Mouse (Mus musculus): ENCODE results near the gene Unc13b. TPM values are rescaled to one million over a fixed set of nuclear protein-coding genes. Genes with fewer than 3 reads are reported as not detected.

Gene Unc13b
- total RNA-seq (2021) = 10 to 100 TPM; 39.9 to 42.1 TPM

DNA sequence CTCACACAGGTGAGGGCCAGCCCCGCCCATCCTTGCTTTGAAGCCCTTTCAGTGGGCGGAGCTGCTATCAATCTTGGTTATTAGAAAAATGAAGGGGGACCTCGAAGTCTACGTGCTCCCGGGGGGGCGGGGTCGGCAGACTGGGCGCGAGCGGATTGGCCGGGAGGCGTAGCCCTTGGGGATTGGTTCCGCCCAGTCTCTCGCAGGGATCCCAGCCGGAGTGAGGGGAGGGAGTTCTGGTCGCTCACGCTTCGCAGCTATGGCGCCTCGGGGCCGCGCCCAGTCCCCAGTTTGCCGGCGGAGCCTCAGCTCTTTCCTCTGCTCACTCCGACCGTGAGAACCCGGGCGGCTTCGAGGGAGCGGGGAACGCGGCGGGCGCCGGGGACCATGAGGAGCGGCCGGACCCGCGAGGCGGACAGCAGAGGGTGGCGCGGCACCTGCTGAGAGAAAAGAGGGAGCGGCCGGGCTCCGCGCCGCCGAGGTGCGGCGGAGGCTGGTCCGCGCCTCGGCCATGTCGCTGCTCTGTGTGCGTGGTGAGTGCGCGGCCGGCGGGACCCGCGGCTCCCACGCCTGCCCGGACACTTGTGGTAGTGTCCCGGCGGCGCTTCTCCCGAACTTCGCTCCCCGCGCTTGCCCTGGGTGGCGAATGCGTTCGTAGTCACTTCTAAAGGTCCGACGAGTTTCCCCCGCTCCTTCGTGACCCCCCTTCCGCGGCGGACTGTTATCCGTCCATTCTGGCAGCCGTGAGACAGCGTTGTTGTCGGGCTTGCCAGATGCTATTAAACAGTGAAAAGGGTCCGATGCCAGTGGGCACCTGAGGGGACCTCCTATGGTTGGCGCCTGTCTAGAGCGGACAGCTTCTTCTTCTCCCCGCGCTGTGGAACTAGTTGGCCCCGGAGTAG lies at the start of gene Unc13b:
Unc13b (plus strand) TSS at position 201 of the 902 bp plus-strand sequence.
- DNase-seq = peak; percentile 95

DNA sequence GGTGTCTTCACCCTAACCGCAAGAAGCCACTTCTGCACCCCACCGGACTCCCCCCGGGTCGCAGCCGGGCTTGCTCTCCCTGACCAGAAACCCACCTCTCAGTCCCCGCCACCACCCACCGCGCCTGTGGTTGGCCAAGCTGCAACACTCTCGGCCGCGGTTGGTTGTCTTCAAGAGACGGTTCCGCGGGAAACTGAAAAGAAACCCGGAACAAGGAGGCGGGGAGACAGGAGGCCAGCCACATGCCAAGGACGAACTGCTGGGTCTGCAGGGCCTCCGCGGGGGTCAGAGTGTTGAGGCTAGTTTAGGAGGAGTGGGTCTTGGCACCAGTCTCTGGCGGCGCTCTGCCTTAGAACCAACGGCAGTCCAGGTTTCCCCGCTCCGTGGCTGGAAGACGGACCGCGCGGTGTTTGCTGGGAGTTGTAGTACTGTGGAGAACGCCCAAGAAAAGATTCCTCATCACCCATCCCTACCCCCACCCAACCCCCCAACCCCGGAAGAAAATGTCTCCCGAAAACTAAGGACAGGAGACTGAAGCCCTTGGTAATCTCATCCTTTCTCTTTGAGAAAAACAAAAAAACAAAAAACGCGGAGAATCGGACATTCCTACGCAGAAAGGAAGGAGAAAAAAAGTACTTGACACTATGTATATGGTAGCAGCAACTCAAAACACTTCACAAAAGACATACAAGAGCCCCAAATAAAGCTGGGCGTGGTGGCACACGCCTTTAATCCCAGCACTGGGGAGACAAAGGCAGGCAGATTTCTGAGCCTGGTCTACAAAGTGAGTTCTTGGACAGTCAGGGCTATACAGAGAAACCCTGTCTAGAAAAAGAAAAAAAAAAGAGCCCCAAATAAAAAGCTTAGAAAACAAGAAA lies 48.4 kb upstream of the Unc13b start, which contains the start of gene Fancg:
Fancg (minus strand) TSS at position 346 of the 878 bp plus-strand sequence.
- peak; percentile 85 for DNase-seq

DNA sequence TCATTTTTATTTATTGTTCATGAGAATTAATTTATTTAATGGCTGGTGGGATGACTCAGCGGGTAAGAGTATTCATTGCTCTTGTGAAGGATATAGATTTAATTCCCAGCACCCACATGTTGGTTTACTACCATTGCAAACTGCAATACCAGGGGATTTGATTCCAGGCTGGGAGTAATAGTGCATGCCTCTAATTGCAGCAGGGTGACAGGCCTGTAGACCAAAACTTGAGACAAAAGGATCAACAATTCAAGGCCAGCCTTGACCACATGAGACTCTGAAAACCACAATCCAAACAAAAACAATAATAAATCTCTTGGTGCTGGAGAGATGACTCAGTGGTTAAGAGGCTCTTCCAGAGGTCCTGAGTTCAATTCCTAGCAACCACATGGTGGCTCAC lies 46.7 kb upstream of the Unc13b start:
- DNase-seq = no peak

DNA sequence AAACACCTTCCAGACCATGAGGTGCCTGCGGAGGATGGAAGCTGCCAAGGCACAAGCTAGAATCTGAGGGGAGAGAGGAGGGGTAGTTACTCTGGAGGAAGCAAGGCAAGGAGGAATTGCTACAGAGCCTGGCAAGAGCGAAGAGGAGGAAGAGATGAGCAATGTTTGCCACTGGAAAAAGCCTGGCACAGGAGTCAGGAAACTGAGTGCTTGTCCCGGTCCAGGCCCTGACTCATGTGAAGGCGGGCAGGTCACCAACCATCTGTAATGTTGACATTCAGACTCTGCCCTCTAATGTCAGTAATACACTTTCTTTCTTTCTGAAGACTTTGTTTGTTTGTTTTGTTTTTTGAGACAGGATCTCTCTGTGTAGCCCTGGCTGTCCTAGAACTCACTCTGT lies 40.6 kb upstream of the Unc13b start:
- no peak for DNase-seq

DNA sequence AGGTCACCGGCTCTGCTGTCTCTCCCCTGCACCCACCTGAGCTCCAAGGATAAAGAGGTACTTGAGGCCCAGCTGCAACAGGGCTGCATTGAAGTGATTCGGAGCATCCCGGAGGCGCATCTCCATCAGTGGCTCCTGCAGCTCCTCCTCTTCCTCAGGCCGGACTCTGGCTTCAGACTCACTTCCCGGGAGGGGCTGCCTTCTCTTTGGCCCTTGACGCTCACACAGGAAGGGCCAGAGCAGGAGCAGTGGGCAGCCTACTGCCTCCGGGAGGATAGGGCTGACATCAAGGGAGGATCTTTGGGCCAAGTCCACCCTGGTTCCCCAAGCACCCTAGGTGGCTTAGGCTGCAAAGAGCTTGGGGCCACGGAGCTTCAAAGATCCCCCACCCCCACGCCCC lies 39.6 kb upstream of the Unc13b start:
- no peak for DNase-seq

DNA sequence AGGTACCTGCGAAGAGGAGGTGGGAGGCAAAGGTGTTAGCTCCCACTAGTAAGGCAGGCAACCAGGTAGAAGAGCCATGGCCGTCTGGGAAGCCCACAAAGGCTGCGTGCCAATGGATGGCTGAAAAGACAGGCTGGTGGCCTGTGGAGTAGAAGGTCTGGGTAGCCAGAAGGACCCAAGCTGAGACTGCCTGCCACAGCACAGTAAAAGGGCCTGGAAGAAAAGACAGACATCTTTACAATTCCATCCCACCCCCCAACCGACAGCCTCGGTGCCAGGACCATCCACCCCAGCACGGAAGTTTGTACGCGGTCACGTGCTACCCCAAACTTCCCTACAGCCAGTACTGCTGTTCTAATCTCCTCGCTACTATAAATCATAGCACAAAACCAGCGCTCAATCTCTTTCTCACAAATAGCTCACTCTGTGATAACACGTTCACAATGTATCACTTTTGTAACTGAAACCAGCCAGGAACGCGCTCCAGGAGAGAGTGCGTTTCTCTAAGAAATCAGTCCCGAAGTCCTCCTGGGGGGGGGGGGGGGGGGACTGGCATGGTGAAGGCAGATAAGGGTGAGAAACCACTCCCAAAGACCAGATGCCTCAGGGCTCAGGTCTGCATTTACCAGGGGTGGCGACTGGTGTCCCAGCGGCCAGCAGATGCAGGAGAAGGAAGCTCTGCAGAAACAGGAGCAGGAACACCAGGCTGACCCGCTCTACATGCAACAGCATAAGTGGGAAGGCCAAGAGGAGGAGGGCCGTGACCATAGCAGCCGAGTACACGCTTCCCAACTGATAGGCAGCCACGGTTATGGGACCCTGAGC lies 38.9 kb upstream of the Unc13b start:
- peak; percentile 41 for DNase-seq

DNA sequence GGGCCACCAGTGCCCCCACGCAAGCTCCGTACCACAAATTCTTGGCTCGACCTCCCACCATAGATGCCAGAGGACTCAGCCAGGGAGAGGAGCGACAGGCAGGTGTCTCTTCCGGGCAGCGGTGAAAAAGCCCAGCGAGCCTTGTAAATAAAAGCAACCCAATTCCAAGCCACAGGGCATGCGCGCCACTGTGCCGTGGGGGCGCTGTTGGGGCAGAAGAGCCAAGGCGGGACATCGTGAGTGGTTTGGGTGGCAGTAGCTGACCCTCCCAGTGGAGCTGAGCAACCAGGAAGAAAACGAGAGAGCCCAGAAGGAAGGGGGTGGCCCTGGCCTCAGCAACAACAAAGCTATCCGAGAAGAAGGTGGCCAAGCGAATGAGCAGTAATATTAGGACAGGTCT lies 37.9 kb upstream of the Unc13b start:
- no peak for DNase-seq

DNA sequence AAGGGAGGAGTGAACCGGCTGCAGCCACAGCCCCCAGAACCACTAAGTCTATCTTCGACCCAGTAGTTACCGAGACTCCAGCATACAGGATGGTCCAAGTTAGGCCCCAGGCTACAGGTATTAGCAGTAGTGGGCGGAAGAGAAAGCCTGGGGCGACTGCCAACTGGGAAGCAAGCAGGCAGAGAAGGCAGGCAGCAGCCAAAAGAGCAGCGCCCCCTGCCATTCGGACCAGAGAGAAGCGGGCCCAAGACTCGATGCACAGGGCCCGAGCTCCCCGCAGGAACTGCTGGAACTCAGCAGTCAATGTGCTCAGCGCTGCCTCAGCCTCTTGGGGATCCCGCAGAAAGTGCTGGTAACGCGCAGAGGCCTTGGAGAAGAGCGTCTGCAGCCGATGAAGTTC lies 37.4 kb upstream of the Unc13b start:
- DNase-seq = no peak

DNA sequence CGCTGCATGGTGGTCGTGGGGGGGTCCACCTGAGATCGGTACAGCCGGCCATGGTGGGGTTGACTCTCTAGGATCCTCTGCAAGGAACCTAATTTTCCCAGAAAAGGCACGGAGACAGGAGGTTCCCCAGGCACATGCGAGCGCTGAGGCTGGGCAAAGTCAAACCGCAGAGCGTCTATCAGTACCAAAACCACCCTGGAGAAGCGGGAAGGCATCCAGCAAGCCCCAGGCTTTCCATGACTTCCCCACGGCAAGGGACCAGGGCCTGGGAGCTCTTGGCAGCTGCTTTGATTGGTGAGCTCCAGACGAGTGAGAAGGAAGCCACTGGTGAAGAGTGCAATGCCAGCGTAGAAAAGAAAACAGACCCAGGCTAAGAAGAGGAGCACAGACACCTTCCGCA lies 34.1 kb upstream of the Unc13b start:
- no peak for DNase-seq

DNA sequence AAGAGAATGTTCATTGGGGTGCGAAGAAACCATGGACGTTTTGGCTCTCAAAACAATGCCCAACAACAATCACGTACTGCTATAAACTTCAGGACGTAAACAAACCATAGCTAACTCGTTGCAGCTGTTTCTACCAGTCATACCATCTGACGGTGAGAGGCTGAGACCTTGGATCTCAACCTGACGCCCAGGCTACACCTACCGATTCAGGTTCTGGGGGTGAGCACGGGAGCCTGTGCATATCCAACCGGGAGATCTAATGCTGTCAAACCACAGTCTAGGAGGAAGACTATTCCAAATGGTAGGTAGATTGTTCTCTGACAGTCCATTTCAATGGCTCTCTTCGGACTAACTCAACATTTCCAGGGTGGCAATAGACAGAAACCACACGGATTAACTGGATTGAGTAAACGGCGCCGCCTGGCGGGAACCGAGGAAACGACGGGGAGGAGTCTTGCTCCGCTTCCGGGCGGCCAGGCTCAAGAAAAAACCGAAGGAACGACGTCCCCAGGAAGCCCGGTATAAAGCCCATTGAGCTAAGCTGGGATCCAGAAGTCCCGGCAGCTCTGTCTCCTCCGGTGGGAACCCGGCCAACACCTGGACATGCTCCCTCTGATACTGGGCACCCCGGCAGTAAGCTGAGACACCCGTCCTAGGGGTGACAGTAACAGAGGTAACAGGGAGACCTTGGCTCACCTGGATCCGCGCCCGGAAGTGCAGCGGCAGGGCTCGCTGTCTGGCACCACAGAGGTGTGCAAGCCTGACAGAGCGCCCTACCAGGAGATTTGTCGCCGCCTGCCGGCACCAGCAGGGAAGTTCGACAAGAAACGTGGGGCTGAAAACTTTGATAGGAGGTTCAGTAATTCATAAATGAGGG lies 33.4 kb upstream of the Unc13b start, which contains the start of gene Pigo:
Pigo (minus strand) TSS at position 736 of the 877 bp plus-strand sequence.
- peak; percentile 98 for DNase-seq

DNA sequence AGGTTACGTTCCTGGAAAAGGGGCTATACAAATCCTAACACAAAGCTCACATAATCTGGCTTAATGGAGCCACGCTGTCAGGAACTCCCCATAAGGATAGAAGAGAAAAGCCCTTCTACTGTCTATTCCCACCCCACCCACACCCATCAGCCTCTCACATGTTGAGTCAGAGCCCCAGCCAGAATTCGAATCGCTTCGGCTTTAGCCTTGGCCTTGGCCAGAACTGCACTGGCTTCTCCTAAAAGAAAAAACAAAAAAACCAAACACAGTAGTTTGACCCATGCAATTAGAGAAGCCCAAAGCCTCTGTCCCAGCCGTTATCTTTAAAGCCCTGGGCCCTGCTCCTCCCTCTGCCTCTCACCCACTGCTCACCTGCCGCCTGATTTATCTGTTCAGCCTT lies 29.6 kb upstream of the Unc13b start:
- no peak for DNase-seq

DNA sequence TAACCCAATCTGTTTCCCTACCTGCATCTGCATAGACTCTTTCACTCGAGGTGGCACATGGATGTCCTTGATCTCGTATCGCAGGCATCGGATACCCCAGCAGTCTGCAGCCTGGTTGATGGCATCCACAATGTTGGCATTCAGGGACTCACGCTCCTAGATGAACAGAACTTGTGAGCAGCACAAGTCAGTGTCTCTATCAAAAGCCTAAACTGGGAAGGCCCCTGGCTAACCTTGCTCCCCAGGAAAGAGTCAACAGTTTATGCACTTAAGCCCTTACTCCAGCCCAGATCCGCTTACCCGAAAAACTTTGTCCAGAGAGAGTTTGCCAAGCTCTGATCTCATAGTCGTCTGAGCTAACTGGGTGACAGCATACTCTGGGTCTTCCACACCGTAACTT lies 29.0 kb upstream of the Unc13b start:
- DNase-seq = no peak

DNA sequence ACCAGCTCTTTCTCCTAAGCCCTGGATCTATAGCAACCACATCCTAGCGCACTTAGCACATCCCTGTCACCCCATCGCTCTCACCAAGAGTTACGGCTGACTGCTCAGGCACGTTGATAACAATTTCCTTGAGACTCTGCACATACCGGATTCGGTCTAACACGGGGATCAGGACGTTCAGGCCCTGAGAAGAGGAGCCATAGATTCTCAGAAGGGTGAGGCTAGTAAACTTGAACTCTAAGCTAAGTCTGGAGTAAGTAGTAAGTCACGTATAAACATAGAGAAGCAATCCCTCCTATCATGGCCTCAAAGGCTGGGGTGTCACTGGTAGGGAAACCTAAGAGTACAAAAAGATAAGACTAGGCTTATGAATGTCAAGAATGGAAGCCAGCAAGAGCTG lies 28.4 kb upstream of the Unc13b start:
- no peak for DNase-seq

DNA sequence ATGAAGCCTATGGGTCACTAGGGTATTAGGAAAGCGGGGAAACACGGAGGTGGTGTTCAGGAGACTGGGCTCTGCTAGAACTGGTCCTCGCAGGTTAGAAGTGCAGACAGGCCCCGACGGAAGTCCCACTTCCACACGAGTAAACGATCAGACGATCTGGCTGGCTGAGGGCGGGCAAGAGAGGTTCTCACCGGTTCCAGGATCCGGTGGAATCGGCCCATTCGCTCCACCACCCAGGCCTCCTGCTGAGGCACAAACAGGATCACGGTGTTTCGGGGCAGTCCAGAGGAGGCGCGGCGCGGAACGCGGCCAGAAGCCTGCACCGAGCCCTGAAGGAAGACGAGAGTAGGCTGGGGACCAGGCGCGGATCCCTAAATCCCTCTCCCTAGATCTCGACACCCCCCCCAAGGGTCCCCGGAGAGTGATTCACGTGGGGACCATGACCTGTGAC lies 27.9 kb upstream of the Unc13b start:
- no peak for DNase-seq

DNA sequence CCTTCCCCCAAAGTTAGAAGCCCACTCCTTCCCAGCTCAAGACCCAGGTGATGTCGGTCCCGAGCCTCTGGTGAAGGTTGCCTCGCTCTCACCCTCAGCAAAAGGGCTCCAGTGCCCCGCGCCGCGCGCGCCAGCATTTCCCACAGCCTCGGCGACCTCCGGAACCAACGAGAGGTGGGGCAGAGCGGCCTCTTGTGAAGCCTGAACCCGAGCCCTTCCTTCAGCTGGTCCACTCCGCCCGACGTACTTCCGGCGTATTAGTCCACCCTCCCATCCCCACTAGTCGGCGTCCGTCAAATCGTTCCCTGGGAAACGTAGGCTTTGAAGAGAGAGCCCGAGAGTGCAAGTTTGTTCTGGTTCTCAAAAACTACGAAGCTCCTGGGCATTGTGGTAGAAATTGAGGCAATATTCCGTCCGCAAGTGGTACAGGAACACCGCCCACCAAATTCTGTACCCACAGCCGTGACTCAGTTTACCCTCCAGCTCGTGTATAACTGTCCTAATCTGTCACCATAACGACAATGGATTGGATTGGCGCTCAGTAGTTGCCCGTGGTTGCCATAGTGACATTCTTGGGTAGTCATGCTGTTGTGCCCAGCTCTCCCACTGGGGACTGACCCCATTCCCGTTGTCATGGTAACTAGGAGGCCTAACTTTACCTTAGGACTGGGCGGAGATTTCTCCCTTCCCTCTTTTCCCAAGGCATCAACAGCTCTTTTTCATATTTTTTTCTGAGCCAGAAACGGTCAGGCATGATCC lies 27.3 kb upstream of the Unc13b start, which contains the start of gene Stoml2:
Stoml2 (minus strand) TSS at position 474 of the 759 bp plus-strand sequence.
- DNase-seq = peak; percentile 93

DNA sequence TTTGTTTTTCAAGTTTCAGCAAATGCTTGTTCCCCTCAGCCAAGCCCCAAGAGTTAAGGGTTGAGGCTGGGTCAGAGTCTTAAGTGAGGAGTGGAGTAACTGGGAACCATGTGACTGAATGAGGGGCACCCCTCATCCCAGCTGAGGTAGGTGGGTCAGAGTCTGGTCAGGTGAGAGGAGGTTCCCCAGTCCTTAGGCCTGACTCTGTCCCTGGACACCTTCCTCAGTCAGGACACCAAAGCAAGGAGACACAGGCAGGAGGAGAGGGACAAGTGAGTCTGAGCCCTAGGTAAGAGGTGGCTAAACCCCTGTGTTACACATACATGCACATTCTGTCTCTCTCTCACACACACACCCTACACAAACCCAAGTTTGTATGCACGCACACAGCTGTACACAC lies 26.3 kb upstream of the Unc13b start:
- DNase-seq = no peak

DNA sequence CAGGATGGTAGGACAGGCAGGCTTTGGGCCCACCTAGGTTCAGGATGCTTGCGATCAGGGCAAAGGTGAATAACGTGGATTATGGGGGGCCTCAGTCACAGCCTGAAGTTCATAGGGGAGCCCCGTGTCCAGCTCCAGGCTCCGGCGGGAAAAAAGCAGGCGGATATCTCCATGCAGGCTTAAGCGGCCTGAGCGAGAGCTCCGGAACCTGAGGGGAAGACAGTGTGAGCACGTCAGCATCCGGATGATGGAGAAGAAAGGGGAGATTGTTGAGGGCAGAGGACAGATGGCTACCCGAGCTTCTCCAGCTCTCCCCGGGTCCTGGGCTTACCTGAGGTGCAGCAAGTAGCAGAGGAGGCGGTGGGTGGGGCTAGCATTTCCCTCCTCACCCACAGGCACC lies 25.3 kb upstream of the Unc13b start:
- no peak for DNase-seq

DNA sequence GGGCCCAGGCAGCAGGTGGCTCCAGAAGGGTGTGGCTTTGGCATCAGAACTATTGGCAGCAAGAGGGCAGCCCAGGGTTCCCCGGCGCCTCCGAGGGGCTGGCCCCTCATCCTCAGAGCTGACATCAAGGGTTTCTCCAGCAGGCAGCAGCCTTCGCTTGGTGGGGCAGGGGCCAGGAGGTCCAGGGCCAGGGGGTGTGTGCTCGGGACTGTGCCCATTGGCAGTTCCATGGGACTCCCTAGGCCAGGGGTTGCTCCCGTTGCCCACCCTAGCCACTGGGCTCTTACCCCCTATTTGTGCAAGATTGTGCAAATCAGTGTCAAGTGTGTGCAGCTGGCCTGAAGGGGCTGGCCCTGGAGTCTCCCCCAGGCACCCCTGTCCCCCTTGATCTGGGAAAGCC lies 22.9 kb upstream of the Unc13b start:
- DNase-seq = no peak

DNA sequence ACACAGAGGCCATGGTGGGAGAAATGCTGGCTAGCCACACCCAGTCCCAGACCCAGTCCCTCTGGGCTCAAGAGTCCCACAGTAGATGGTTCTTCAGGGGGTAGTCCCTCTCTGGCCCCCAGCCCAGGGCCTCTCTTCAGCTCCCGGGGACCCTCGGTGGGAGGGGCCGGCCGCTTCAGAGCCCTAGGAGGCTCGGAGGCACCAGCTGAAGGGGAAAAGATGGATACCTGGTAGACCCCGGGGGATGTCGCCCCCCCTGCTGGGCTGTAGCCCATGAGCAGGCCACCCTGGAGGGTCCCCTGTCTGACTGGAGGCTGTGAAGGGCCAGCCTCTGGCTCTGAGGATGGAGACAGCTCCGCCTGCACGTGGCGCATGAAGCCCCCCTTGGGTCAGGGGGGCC lies 22.4 kb upstream of the Unc13b start:
- DNase-seq = no peak

DNA sequence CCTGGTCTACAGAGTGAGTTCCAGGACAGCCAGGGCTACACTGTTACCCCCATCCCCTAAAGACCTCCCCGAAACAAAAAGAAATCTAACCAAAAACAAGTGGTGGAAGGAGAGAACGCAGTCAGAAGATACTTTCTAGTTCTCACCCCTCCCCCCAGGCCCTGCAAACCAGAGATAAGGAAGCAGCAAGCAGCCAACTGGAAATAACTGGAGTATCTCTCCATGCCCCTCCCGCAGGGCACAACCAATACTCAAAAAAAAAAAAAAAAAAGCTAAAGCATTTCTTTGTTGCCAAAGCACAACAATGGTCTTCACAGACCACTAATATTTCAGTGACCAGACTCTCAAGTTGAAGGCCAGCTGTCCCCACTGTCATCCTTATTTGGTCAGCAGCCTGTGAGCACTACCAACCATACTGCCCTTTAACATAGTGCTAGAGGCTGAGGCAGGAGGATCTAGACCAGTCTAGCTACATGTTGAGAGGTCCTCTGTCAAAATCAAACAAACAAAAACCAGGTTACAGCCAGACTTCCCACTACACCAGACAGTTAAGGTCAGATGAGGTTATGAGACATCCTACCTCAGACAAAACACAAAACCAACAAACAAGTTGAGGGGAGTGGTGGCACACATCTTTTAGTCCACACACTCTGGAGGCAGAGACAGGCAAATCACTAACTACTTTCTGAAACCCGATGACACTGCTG lies 20.7 kb upstream of the Unc13b start:
- no peak for DNase-seq
